Mouse (Mus musculus): ENCODE data around the gene Hoxd4.
A peak's percentile ranks its signal among the peaks of the same experiment; 100 is the strongest.

The Hoxd4 gene

GRCm38 (mm10) chr2:74711721-74712621 is at the start of gene Hoxd4, which contains the start of gene Hoxd3:
Gene Hoxd4 (plus strand): TSS chr2:74711929.
Gene Hoxd3 (plus strand): TSS chr2:74711927.
- no peak for DNase-seq (ENCODE audit: low spot score in 2 of 2)

DNA sequence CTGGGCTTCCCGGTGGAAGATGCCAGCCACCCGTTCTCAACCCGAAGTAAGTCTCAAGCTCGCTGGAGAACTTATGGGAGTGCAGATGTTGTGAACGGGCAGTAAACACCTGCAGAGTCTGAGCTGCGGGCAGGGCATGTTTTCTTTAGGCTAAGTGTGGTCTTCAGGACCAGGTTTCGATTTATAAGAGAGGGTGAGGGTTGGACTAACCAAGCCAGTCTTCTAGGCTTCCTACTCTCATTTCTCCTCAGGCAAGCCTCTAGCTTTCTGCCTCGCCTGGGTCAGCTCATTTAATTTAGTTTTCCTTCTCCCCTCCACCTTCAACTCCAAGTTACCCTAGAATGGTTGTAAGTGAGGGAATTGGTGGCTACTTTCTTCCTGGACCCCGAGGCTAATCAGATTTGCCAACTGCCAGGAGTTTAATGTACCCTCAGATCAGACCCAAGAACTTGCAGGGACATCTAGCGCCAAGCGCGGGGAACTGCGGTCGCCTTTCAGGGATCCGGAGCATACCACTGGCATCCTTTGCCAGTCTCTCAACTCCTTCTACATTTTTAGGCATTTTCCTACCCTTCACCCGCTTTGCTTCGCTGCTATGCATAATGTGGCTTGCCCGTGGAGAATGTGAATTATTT is 48.3 kb upstream of the Hoxd4 start:
- DNase-seq (ENCODE audit: low spot score in 2 of 2): peak in 1 of 2 experiments; percentile 63

DNA sequence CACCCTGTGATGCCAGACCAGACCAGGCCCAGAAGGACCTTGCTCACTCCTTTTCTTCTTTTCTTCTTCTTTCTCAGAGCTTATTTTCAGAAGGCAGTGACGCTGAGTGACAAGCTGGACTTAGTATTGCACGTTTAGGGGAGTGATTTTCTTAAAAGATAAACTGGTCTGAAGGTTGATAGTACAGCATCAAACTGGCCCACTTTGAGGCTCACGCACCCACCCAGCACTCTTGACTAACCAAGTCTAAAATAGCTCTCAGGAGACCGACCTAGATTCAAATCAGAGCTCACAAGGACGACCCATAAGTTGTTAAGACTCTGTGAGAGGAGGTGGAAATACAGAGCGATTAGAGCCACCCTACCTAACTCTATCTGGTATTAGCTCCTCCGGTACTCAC is 45.3 kb upstream of the Hoxd4 start:
- no peak for DNase-seq (ENCODE audit: low spot score in 2 of 2)

DNA sequence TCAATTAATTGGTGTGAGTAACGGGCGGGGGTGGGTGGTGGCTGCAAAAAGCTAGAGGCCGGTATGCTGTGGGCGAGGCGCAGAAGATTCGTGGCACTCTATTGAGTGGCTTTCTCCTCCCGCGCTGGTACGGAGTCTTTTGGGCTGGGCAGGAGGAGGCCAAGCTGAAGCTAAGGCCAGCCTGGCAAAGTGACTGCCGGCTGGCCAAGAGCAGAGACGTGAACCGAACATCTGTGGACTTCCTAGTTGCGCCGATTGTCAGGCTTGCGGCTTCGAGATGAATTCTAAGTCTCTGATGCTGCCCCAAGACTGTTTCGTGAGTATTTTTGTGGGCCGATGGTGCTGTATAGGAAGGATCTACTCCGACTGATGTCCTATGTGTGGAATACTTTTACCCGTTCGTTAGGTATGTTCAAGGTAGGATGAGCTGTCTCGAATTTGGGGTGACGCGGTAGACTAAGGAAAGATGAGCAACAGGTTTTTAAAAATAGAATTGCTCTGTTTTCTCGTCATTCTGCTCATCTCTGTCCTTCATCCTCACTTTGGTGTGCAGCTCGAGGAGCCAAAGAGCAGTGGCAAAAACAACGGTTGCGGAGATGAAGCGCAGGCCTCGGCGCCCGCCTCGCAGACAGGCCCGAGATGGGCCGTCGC is 44.4 kb upstream of the Hoxd4 start:
- no peak for DNase-seq (ENCODE audit: low spot score in 2 of 2)

DNA sequence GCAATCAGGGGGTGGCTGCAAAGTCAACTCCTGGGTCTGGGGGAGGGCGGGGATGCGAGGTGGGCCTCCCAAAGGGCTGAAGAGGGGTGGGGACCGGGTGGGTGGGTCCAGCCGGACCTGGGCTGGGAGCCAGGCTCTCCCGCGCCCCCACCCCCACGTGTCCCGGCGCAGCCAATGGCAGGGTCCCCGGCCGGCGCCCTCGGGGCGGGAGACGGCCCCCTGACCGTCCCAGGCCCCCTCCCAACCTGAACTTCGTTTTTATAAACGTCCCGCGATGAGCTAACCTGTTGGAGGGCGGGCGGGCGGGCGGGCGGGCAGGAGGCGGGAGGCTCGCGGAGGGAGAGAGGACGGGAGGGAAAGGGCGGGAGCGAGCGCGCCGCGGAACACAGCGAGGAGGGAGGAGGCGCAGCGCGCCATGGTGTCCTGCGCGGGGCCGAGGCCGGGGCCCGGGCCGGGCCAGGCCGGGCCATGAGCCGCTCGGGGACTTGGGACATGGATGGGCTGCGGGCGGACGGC is 43.8 kb upstream of the Hoxd4 start, which contains the start of gene Hoxd13:
Gene Hoxd13, plus strand, starts transcription at position 469 of the 516 bp plus-strand sequence.
- DNase-seq (ENCODE audit: low spot score in 2 of 2): no peak

DNA sequence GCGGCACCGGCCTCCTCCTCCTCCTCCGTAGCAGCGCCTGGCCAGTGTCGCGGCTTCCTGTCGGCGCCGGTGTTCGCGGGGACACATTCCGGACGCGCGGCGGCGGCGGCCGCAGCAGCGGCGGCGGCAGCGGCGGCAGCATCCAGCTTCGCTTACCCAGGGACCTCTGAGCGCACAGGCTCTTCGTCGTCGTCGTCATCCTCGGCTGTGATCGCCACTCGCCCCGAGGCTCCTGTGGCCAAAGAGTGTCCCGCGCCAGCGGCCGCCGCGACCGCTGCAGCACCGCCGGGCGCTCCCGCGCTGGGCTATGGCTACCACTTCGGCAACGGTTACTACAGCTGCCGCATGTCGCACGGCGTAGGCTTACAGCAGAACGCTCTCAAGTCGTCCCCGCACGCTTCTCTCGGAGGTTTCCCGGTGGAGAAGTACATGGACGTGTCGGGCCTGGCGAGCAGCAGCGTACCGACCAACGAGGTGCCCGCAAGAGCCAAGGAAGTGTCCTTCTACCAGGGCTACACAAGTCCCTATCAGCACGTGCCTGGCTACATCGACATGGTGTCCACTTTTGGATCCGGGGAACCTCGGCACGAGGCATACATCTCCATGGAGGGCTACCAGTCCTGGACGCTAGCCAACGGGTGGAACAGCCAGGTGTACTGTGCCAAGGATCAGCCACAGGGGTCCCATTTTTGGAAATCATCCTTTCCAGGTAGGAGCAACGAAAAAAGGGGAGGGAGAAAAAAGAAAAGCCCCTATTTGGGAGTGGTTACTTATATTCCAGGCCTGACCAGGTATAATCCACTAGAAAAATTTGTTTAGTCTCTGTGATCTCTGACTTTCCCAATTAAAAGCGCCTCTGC is 43.1 kb upstream of the Hoxd4 start:
- no peak for DNase-seq (ENCODE audit: low spot score in 2 of 2)

DNA sequence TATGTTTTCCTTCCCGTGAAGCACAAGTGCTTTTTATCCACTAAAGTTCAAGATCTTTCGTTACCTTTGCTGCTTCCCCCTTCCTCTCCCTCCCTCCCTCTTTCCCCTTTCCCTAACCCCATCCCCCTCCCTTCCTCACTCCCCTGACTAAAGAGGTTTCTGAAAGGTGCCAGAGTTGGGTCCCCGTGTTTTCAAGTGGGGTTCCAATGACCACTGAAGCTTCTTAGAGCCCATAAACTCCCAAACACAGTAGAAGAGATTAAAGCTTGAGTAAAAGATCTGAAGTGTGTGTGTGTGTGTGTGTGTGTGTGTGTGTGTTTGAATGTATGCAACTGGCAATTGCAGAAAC is 42.5 kb upstream of the Hoxd4 start:
- DNase-seq (ENCODE audit: low spot score in 2 of 2): no peak

DNA sequence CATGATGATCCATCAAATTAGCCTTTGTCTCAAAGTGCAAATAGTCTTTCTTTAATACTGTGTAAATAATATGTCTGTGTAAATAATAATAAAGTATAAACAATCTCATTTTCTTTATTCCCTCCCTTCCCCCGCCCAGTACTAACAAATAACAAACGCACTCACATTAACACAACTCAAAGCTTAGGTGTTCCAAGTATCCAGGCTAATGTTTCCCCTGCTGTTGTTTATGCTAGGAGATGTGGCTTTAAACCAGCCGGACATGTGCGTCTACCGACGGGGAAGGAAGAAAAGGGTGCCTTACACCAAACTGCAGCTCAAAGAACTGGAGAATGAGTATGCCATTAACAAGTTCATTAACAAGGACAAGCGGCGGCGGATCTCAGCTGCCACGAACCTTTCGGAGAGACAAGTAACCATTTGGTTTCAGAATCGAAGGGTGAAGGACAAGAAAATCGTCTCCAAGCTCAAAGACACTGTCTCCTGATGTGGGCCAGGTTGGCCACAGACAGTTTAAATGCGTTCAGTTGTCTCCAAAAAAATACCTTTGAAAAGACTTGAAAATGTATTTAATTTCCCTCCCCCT is 42.0 kb upstream of the Hoxd4 start:
- DNase-seq (ENCODE audit: low spot score in 2 of 2): no peak

GRCm38 (mm10) chr2:74670632-74671188 is 41.0 kb upstream of the Hoxd4 start:
- DNase-seq (ENCODE audit: low spot score in 2 of 2): no peak

- DNase-seq (ENCODE audit: low spot score in 2 of 2): no peak
These were observed 39.9 kb upstream of the Hoxd4 start for GRCm38 (mm10) chr2:74671847-74672246.

GRCm38 (mm10) chr2:74672481-74673362 is 39.0 kb upstream of the Hoxd4 start:
- DNase-seq (ENCODE audit: low spot score in 2 of 2): no peak

DNA sequence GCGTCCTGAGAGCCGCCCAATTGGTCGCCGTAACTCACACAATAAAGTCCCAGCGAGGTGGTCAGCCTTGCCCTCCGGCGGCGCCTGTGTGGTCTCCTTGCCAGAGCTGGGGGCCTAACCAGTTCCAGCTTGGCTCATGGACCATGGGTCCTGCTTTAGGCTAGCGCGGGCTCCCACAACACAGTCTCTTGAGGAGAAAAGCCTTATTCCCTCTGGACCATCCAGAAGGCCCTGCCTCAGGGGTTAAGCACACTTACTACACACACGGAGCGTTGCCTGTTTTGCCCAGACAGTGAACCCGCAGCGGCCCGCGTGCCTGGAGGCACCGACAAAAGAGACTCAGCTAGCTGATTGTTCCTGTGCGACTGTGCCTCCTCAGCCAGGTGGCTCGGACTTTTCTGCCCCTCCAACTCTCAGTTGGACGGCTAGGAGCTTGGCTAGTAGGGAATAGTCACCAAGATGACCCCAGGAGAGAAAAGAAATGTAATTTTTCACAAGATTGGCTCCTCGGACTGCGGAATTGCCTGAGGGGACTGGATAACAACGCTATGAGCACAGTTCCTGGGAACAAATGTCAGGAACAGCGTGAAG is 37.8 kb upstream of the Hoxd4 start:
- no peak for DNase-seq (ENCODE audit: low spot score in 2 of 2)

GRCm38 (mm10) chr2:74674881-74675665 is 36.7 kb upstream of the Hoxd4 start, which contains the start of gene Hoxd12:
Gene Hoxd12 (plus strand): TSS chr2:74675013.
- DNase-seq (ENCODE audit: low spot score in 2 of 2): no peak

DNA sequence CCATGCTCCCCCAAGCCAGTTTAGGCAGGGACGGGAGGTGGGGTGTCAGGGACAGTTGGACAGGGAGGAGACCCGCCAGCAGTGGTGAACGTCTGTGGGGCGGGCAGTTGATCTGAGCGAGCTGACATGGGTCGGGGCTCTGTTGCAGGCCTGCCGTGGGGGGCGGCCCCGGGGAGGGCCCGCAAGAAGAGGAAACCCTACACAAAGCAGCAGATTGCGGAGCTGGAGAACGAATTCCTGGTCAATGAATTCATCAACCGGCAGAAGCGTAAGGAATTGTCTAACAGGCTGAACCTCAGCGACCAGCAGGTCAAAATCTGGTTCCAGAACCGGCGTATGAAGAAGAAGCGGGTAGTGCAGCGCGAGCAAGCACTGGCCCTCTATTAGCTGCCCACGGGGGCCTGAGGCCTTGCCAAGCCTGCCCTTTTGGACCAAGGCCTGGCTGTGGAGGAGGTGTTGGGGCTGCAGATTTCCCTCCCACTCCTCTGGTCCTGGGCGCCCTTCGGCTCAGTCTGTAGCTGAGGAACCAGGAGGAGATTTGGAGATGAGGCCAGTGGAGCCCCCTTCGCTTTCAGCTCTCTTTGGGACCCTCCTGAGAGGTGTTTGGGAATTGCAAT is 36.0 kb upstream of the Hoxd4 start:
- DNase-seq (ENCODE audit: low spot score in 2 of 2): no peak

GRCm38 (mm10) chr2:74676376-74677052 is 35.2 kb upstream of the Hoxd4 start:
- no peak for DNase-seq (ENCODE audit: low spot score in 2 of 2)

DNA sequence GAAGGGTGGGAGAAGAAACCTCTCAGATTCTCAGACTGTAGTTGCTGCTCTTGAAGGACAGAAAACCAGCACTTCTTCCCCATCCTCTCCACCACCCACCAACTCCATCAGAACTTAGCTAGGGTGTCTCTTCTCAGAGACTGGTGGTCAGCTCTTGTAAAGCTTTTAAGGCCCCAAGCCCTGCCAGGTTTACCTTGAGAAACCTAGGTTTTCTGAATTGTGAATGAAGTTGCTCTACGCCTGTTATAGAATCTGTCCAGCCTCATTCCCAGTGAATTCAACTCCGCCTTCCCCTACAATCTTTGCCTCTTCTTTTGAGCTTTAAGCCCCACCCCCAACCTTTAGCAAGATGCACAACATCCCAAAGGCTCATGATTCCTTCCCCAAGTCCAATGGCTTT is 34.6 kb upstream of the Hoxd4 start:
- DNase-seq (ENCODE audit: low spot score in 2 of 2): no peak

- no peak for DNase-seq (ENCODE audit: low spot score in 2 of 2)
These were observed 32.7 kb upstream of the Hoxd4 start, which contains the start of gene Hoxd11 for GRCm38 (mm10) chr2:74678891-74679595. Gene Hoxd11 (plus strand): TSS chr2:74679557.
